Mouse (Mus musculus) limb, embryonic 11.5 days (tissue): ENCODE data around the gene Vsir. TPM values are rescaled to one million over a fixed set of nuclear protein-coding genes. Genes with fewer than 3 reads are reported as not detected.

Source experiments
- ATAC-seq: fragments of 200-750 bp; cut with Nextera tagmentation; 2 replicates; pipeline ENCODE4 v1.8.0; 2017; ENCODE audit warnings: low read depth; ENCODE audit not compliant: insufficient number of reproducible peaks, low FRiP score, low TSS enrichment
- DNase-seq: peaks from one replicate; pipeline ENCODE4 v3.0.0-alpha.2; 2015; ENCODE audit warnings: low spot score
- H3K27ac ChIP-seq: fragments of 300-500 bp; sonication (generic); replicated peaks from 2 replicates; pipeline ENCODE4 v1.5.1; 2014; ENCODE audit warnings: low read depth, mild to moderate bottlenecking, low read length
- H3K27me3 ChIP-seq: fragments of 300-500 bp; sonication (generic); 2 replicates; pipeline ENCODE4 v1.6.1; 2014; ENCODE audit warnings: mild to moderate bottlenecking, low read length, mixed read lengths; ENCODE audit not compliant: control insufficient read depth, insufficient read depth
- H3K36me3 ChIP-seq: fragments of 300-500 bp; sonication (generic); 2 replicates; pipeline ENCODE4 v1.6.1; 2014; ENCODE audit warnings: mild to moderate bottlenecking, low read length, moderate library complexity, mixed read lengths; ENCODE audit not compliant: control insufficient read depth, insufficient read depth
- H3K4me1 ChIP-seq: fragments of 300-500 bp; sonication (generic); 2 replicates; pipeline ENCODE4 v1.6.1; 2014; ENCODE audit warnings: low read length, mixed read lengths; ENCODE audit not compliant: control insufficient read depth, insufficient read depth
- H3K4me2 ChIP-seq: fragments of 300-500 bp; sonication (generic); 2 replicates; pipeline ENCODE4 v1.6.1; 2014; ENCODE audit warnings: low read depth, mild to moderate bottlenecking, moderate library complexity; ENCODE audit not compliant: severe bottlenecking
- H3K4me3 ChIP-seq: fragments of 300-500 bp; sonication (generic); 2 replicates; pipeline ENCODE4 v1.5.1; 2014; ENCODE audit warnings: low read depth, low read length
- H3K9ac ChIP-seq: fragments of 300-500 bp; sonication (generic); 2 replicates; pipeline ENCODE4 v1.6.1; 2014; ENCODE audit warnings: mild to moderate bottlenecking, low read length
- H3K9me3 ChIP-seq: fragments of 300-500 bp; sonication (generic); 2 replicates; pipeline ENCODE4 v1.6.1; 2016; ENCODE audit warnings: low read length; ENCODE audit not compliant: control insufficient read depth
- WGBS: fragments of 180-500 bp; shearing (Covaris S2); extraction: QIAGEN DNeasy Blood & Tissue Kit; methylation state at CpG from one replicate; pipeline ENCODE4 v1.1.7; 2014; 5-methylcytosine and 5-hydroxymethylcytosine counted together
- polyA plus RNA-seq: library from polyadenylated mRNA; unstranded; fragments of >200 nt; fragmentation: Nextera tagmentation; extraction: Ambion mirVana; gene quantifications from 2 replicates; pipeline ENCODE4 v1.2.1, GENCODE M21; 2014

Vsir gene
- polyA plus RNA-seq, 1 experiment from 2014 or later, result 2.4 TPM

- H3K27ac ChIP-seq, result no peak overlapping the region
- H3K4me1 ChIP-seq, result peaks cover 14% of the 10 kb centered on the region
- H3K36me3 ChIP-seq, result no peaks in the 10 kb centered on the region
- H3K4me3 ChIP-seq, result no peak overlapping the region
- WGBS, result 85% methylated on average over 2 of the region's 2 CpGs
- H3K27me3 ChIP-seq, result no peaks in the 10 kb centered on the region
- no peak for ATAC-seq
- no peak for DNase-seq
- H3K9me3 ChIP-seq, result no peaks in the 10 kb centered on the region
- no peak overlapping the region for H3K9ac ChIP-seq
- no peak overlapping the region for H3K4me2 ChIP-seq
Measured at GRCm38 (mm10) chr10:60370098-60370497, 23.4 kb downstream of the Vsir start.

GRCm38 (mm10) chr10:60370601-60371061 is 24.0 kb downstream of the Vsir start:
- DNase-seq (no peak), ATAC-seq (no peak)
- WGBS, result 81% methylated on average over 5 of the region's 5 CpGs
- no peak overlapping the region for H3K4me2 ChIP-seq
- no peak overlapping the region for H3K9ac ChIP-seq
- peaks cover 13% of the 10 kb centered on the region for H3K4me1 ChIP-seq
- no peaks in the 10 kb centered on the region for H3K9me3 ChIP-seq
- no peak overlapping the region for H3K4me3 ChIP-seq
- no peaks in the 10 kb centered on the region for H3K27me3 ChIP-seq
- H3K36me3 ChIP-seq, result no peaks in the 10 kb centered on the region
- no peak overlapping the region for H3K27ac ChIP-seq

- no peaks in the 10 kb centered on the region for H3K27me3 ChIP-seq
- no peaks in the 10 kb centered on the region for H3K36me3 ChIP-seq
- no peaks in the 10 kb centered on the region for H3K9me3 ChIP-seq
- DNase-seq, result no peak
- 80% methylated on average over 5 of the region's 5 CpGs for WGBS
- H3K27ac ChIP-seq, result no peak overlapping the region
- H3K4me1 ChIP-seq, result peaks cover 13% of the 10 kb centered on the region
- ATAC-seq, result no peak
- no peak overlapping the region for H3K9ac ChIP-seq
- no peak overlapping the region for H3K4me3 ChIP-seq
- H3K4me2 ChIP-seq, result no peak overlapping the region
Measured at GRCm38 (mm10) chr10:60371596-60372386, 25.1 kb downstream of the Vsir start.

- peak overlapping the region; percentile 55 for H3K27ac ChIP-seq
- H3K4me3 ChIP-seq, result no peak overlapping the region
- H3K4me1 ChIP-seq, result peaks cover 13% of the 10 kb centered on the region
- no peaks in the 10 kb centered on the region for H3K27me3 ChIP-seq
- peak; percentile 60 for DNase-seq
- H3K36me3 ChIP-seq, result no peaks in the 10 kb centered on the region
- ATAC-seq, result peak; percentile 46
- no peaks in the 10 kb centered on the region for H3K9me3 ChIP-seq
- 0 out of 2 replicates have a peak overlapping the region, but pooled peaks have one; percentile 5 for H3K4me2 ChIP-seq
- no peak overlapping the region for H3K9ac ChIP-seq
- 7% methylated on average over 6 of the region's 6 CpGs for WGBS
Measured at GRCm38 (mm10) chr10:60373543-60373936, 26.9 kb downstream of the Vsir start.

GRCm38 (mm10) chr10:60373937-60374578 is 27.4 kb downstream of the Vsir start:
- H3K9me3 ChIP-seq, result no peaks in the 10 kb centered on the region
- H3K9ac ChIP-seq, result no peak overlapping the region
- H3K4me3 ChIP-seq, result no peak overlapping the region
- H3K4me2 ChIP-seq, result 0 out of 2 replicates have a peak overlapping the region, but pooled peaks have one; percentile 5
- no peaks in the 10 kb centered on the region for H3K36me3 ChIP-seq
- peaks cover 13% of the 10 kb centered on the region for H3K4me1 ChIP-seq
- DNase-seq (peak; percentile 29), ATAC-seq (no peak)
- peak overlapping the region; percentile 55; the same call in 1 of the 2 replicates for H3K27ac ChIP-seq
- WGBS, result 41% methylated on average over 8 of the region's 8 CpGs
- H3K27me3 ChIP-seq, result no peaks in the 10 kb centered on the region

GRCm38 (mm10) chr10:60376704-60377103 is 30.1 kb downstream of the Vsir start:
- WGBS, result 90% methylated on average over 16 of the region's 16 CpGs
- peaks cover 20% of the 10 kb centered on the region for H3K4me1 ChIP-seq
- no peak overlapping the region for H3K27ac ChIP-seq
- H3K9ac ChIP-seq, result no peak overlapping the region
- no peak for DNase-seq
- no peaks in the 10 kb centered on the region for H3K36me3 ChIP-seq
- H3K27me3 ChIP-seq, result no peaks in the 10 kb centered on the region
- no peak for ATAC-seq
- no peaks in the 10 kb centered on the region for H3K9me3 ChIP-seq
- no peak overlapping the region for H3K4me2 ChIP-seq
- H3K4me3 ChIP-seq, result no peak overlapping the region

- WGBS, result 77% methylated on average over 9 of the region's 9 CpGs
- no peak overlapping the region for H3K27ac ChIP-seq
Measured at GRCm38 (mm10) chr10:60379419-60379957, 32.8 kb downstream of the Vsir start.

GRCm38 (mm10) chr10:60380229-60380628 is 33.6 kb downstream of the Vsir start:
- H3K27ac ChIP-seq, result no peak overlapping the region
- WGBS, result 71% methylated on average over 3 of the region's 3 CpGs

More at GRCm38 (mm10) chr10:60379419-60379957, 32.8 kb downstream of the Vsir start:
- no peak overlapping the region for H3K4me3 ChIP-seq
- H3K36me3 ChIP-seq, result no peaks in the 10 kb centered on the region
- no peak for ATAC-seq
- no peaks in the 10 kb centered on the region for H3K9me3 ChIP-seq
- H3K4me2 ChIP-seq, result no peak overlapping the region
- peaks cover 6% of the 10 kb centered on the region; the same call in 1 of the 2 replicates for H3K4me1 ChIP-seq
- H3K27me3 ChIP-seq, result no peaks in the 10 kb centered on the region
- no peak overlapping the region for H3K9ac ChIP-seq
- DNase-seq, result no peak

More at GRCm38 (mm10) chr10:60380229-60380628, 33.6 kb downstream of the Vsir start:
- DNase-seq, result no peak
- Histone ChIP-seq H3K9ac (no peak overlapping the region), H3K9me3 (no peaks in the 10 kb centered on the region), H3K36me3 (no peaks in the 10 kb centered on the region), H3K4me1 (peaks cover 6% of the 10 kb centered on the region; the same call in 1 of the 2 replicates), H3K4me2 (no peak overlapping the region), H3K27me3 (no peaks in the 10 kb centered on the region), H3K4me3 (no peak overlapping the region)
- ATAC-seq, result no peak
